Mouse (Mus musculus): ENCODE data around the gene Suox. TPM values are rescaled to one million over a fixed set of nuclear protein-coding genes. Genes with fewer than 3 reads are reported as not detected.
A peak's percentile ranks its signal among the peaks of the same experiment; 100 is the strongest.
"Not testable (repeated sequence)": the region's sequence is repeated elsewhere in the genome, so short reads cannot be mapped to it uniquely, and the experiment has no call there.

Gene Suox
- polyA plus RNA-seq (2014; fragmentation: Nextera tagmentation; extraction: Ambion mirVana), result 13.1 and 14.6 TPM in 2 replicates

- Histone ChIP-seq H3K4me2 (ENCODE audit: low read depth, low read length) (peak within 1 kb of the TSS; percentile 89), H3K27me3 (ENCODE audit: control insufficient read depth, insufficient read depth, low read length) (no peaks in the 10 kb centered on the region), H3K9me3 (ENCODE audit: control insufficient read depth, low read length) (no peaks in the 10 kb centered on the region), H3K9ac (replicated peaks; ENCODE audit: low read depth, low read length) (peak within 1 kb of the TSS; percentile 66), H3K36me3 (ENCODE audit: control insufficient read depth, insufficient read depth, low read length) (no peaks in the 10 kb centered on the region), H3K27ac (ENCODE audit: low read depth, low read length) (peak within 1 kb of the TSS; percentile 78), H3K4me3 (ENCODE audit: low read depth, low read length) (peak within 1 kb of the TSS; percentile 62), H3K4me1 (ENCODE audit: control insufficient read depth, insufficient read depth, low read length) (peaks cover 6% of the 10 kb centered on the region)
- peak; percentile 94 for ATAC-seq (ENCODE audit: low read depth)
- under 1% methylated on average over 60 of the region's 60 CpGs for whole genome bisulfite sequencing
Measured at GRCm38 (mm10) chr10:128673763-128674468, at the start of gene Suox. Suox (minus strand) TSS chr10:128674073.

- ATAC-seq (ENCODE audit: low read depth), result no peak
- H3K27ac ChIP-seq (ENCODE audit: low read depth, low read length), result no peak overlapping the region
- no peaks in the 10 kb centered on the region for H3K27me3 ChIP-seq (ENCODE audit: control insufficient read depth, insufficient read depth, low read length)
- no peak overlapping the region for H3K9ac ChIP-seq (replicated peaks; ENCODE audit: low read depth, low read length)
- no peak overlapping the region for H3K4me2 ChIP-seq (ENCODE audit: low read depth, low read length)
- H3K9me3 ChIP-seq (ENCODE audit: control insufficient read depth, low read length), result no peaks in the 10 kb centered on the region
- no peak overlapping the region for H3K4me3 ChIP-seq (ENCODE audit: low read depth, low read length)
- 88% methylated on average over 19 of the region's 19 CpGs for WGBS
- H3K4me1 ChIP-seq (ENCODE audit: control insufficient read depth, insufficient read depth, low read length), result no peaks in the 10 kb centered on the region
- H3K36me3 ChIP-seq (ENCODE audit: control insufficient read depth, insufficient read depth, low read length), result no peaks in the 10 kb centered on the region
Measured at GRCm38 (mm10) chr10:128715559-128716537, 42.0 kb upstream of the Suox start.

GRCm38 (mm10) chr10:128711318-128711717 lies 37.4 kb upstream of the Suox start:
- not testable (repeated sequence) for H3K9me3 ChIP-seq (ENCODE audit: control insufficient read depth, low read length); H3K4me1 ChIP-seq (ENCODE audit: control insufficient read depth, insufficient read depth, low read length); H3K27ac ChIP-seq (ENCODE audit: low read depth, low read length); H3K27me3 ChIP-seq (ENCODE audit: control insufficient read depth, insufficient read depth, low read length); ATAC-seq (ENCODE audit: low read depth); H3K4me3 ChIP-seq (ENCODE audit: low read depth, low read length); H3K4me2 ChIP-seq (ENCODE audit: low read depth, low read length); H3K36me3 ChIP-seq (ENCODE audit: control insufficient read depth, insufficient read depth, low read length); H3K9ac ChIP-seq (replicated peaks; ENCODE audit: low read depth, low read length)
- WGBS, result 93% methylated on average over 7 of the region's 7 CpGs

GRCm38 (mm10) chr10:128705317-128705693 lies 31.4 kb upstream of the Suox start:
- ATAC-seq (ENCODE audit: low read depth), result peak; percentile 45

GRCm38 (mm10) chr10:128704491-128705316 lies 30.8 kb upstream of the Suox start, which contains the start of gene Cdk2:
Cdk2 (minus strand) TSS chr10:128705031.
- peak within 1 kb of the TSS; percentile 65 for H3K4me3 ChIP-seq (ENCODE audit: low read depth, low read length)
- ATAC-seq (ENCODE audit: low read depth), result peak; percentile 93
- H3K4me1 ChIP-seq (ENCODE audit: control insufficient read depth, insufficient read depth, low read length), result 0 out of 2 replicates have a peak, but pooled peaks cover 4% of the 10 kb centered on the region
- under 1% methylated on average over 60 of the region's 62 CpGs for WGBS
- H3K27ac ChIP-seq (ENCODE audit: low read depth, low read length), result peak within 1 kb of the TSS; percentile 64
- no peaks in the 10 kb centered on the region for H3K9me3 ChIP-seq (ENCODE audit: control insufficient read depth, low read length)
- H3K4me2 ChIP-seq (ENCODE audit: low read depth, low read length), result peak within 1 kb of the TSS; percentile 89
- H3K36me3 ChIP-seq (ENCODE audit: control insufficient read depth, insufficient read depth, low read length), result no peaks in the 10 kb centered on the region
- peak within 1 kb of the TSS; percentile 52 for H3K9ac ChIP-seq (replicated peaks; ENCODE audit: low read depth, low read length)
- no peaks in the 10 kb centered on the region for H3K27me3 ChIP-seq (ENCODE audit: control insufficient read depth, insufficient read depth, low read length)

More at GRCm38 (mm10) chr10:128705317-128705693, 31.4 kb upstream of the Suox start:
- Histone ChIP-seq H3K4me2 (ENCODE audit: low read depth, low read length) (peak overlapping the region; percentile 89), H3K27ac (ENCODE audit: low read depth, low read length) (no peak overlapping the region; the same call in 1 of the 2 replicates), H3K4me3 (ENCODE audit: low read depth, low read length) (peak overlapping the region; percentile 65), H3K9ac (replicated peaks; ENCODE audit: low read depth, low read length) (no peak overlapping the region; the same call in 1 of the 2 replicates), H3K4me1 (ENCODE audit: control insufficient read depth, insufficient read depth, low read length) (0 out of 2 replicates have a peak, but pooled peaks cover 4% of the 10 kb centered on the region), H3K36me3 (ENCODE audit: control insufficient read depth, insufficient read depth, low read length) (no peaks in the 10 kb centered on the region), H3K27me3 (ENCODE audit: control insufficient read depth, insufficient read depth, low read length) (no peaks in the 10 kb centered on the region), H3K9me3 (ENCODE audit: control insufficient read depth, low read length) (no peaks in the 10 kb centered on the region)
- WGBS, result 8% methylated on average over 11 of the region's 11 CpGs

- no peaks in the 10 kb centered on the region for H3K36me3 ChIP-seq (ENCODE audit: control insufficient read depth, insufficient read depth, low read length)
- peak within 1 kb of the TSS; percentile 89 for H3K4me2 ChIP-seq (ENCODE audit: low read depth, low read length)
- peak within 1 kb of the TSS; percentile 64 for H3K27ac ChIP-seq (ENCODE audit: low read depth, low read length)
- H3K27me3 ChIP-seq (ENCODE audit: control insufficient read depth, insufficient read depth, low read length), result no peaks in the 10 kb centered on the region
- H3K9ac ChIP-seq (replicated peaks; ENCODE audit: low read depth, low read length), result peak within 1 kb of the TSS; percentile 52
- 0 out of 2 replicates have a peak, but pooled peaks cover 4% of the 10 kb centered on the region for H3K4me1 ChIP-seq (ENCODE audit: control insufficient read depth, insufficient read depth, low read length)
- no peaks in the 10 kb centered on the region for H3K9me3 ChIP-seq (ENCODE audit: control insufficient read depth, low read length)
- H3K4me3 ChIP-seq (ENCODE audit: low read depth, low read length), result peak within 1 kb of the TSS; percentile 65
- WGBS, result 21% methylated on average over 4 of the region's 4 CpGs
- no peak for ATAC-seq (ENCODE audit: low read depth)
Measured at GRCm38 (mm10) chr10:128703895-128704294, 30.0 kb upstream of the Suox start, which contains the start of gene Pmel. Pmel (plus strand) TSS chr10:128704195.

GRCm38 (mm10) chr10:128702328-128703007 lies 28.6 kb upstream of the Suox start:
- 78% methylated on average over 6 of the region's 6 CpGs for WGBS
- ATAC-seq (ENCODE audit: low read depth), result no peak

GRCm38 (mm10) chr10:128700712-128701111 lies 26.8 kb upstream of the Suox start:
- H3K27ac ChIP-seq (ENCODE audit: low read depth, low read length), result no peak overlapping the region
- H3K9me3 ChIP-seq (ENCODE audit: control insufficient read depth, low read length), result no peaks in the 10 kb centered on the region
- H3K27me3 ChIP-seq (ENCODE audit: control insufficient read depth, insufficient read depth, low read length), result no peaks in the 10 kb centered on the region
- H3K4me2 ChIP-seq (ENCODE audit: low read depth, low read length), result no peak overlapping the region
- H3K4me3 ChIP-seq (ENCODE audit: low read depth, low read length), result no peak overlapping the region
- 94% methylated on average over 5 of the region's 5 CpGs for WGBS
- H3K4me1 ChIP-seq (ENCODE audit: control insufficient read depth, insufficient read depth, low read length), result 0 out of 2 replicates have a peak, but pooled peaks cover 4% of the 10 kb centered on the region
- no peak overlapping the region for H3K9ac ChIP-seq (replicated peaks; ENCODE audit: low read depth, low read length)
- no peak for ATAC-seq (ENCODE audit: low read depth)
- H3K36me3 ChIP-seq (ENCODE audit: control insufficient read depth, insufficient read depth, low read length), result no peaks in the 10 kb centered on the region

More at GRCm38 (mm10) chr10:128702328-128703007, 28.6 kb upstream of the Suox start:
- Histone ChIP-seq H3K36me3 (ENCODE audit: control insufficient read depth, insufficient read depth, low read length) (no peaks in the 10 kb centered on the region), H3K27ac (ENCODE audit: low read depth, low read length) (no peak overlapping the region), H3K4me2 (ENCODE audit: low read depth, low read length) (no peak overlapping the region), H3K4me1 (ENCODE audit: control insufficient read depth, insufficient read depth, low read length) (0 out of 2 replicates have a peak, but pooled peaks cover 4% of the 10 kb centered on the region), H3K4me3 (ENCODE audit: low read depth, low read length) (no peak overlapping the region), H3K27me3 (ENCODE audit: control insufficient read depth, insufficient read depth, low read length) (no peaks in the 10 kb centered on the region), H3K9ac (replicated peaks; ENCODE audit: low read depth, low read length) (no peak overlapping the region), H3K9me3 (ENCODE audit: control insufficient read depth, low read length) (no peaks in the 10 kb centered on the region)

Measured in neural tube, embryonic 14.5 days (tissue).